Mouse (Mus musculus) liver, embryonic 16.5 days (tissue): ENCODE data around the gene Prkn. TPM values are rescaled to one million over a fixed set of nuclear protein-coding genes. Genes with fewer than 3 reads are reported as not detected.

Experiments used
- polyA plus RNA-seq: library from polyadenylated mRNA; unstranded; fragments of >200 nt; fragmentation: Nextera tagmentation; extraction: Ambion mirVana; gene quantifications from 2 replicates; pipeline ENCODE4 v1.2.1, GENCODE M21; 2015

Gene Prkn
- polyA plus RNA-seq, 1 experiment from 2014 or later = 0.70 TPM

Other genes starting within 250 kb of the Prkn start
- gene Pacrg, start 73 bp upstream of the Prkn start, polyA plus RNA-seq = 0.08 TPM in 1 of 2 replicates, not detected in the other